Mouse (Mus musculus) layer of hippocampus, adult 9-10 months (tissue): ENCODE results near the gene Bpgm.

Experiments
- DNase-seq: peaks from one replicate; pipeline ENCODE4 v3.0.0; 2022; ENCODE audit warnings: low spot score

The Bpgm gene

DNA sequence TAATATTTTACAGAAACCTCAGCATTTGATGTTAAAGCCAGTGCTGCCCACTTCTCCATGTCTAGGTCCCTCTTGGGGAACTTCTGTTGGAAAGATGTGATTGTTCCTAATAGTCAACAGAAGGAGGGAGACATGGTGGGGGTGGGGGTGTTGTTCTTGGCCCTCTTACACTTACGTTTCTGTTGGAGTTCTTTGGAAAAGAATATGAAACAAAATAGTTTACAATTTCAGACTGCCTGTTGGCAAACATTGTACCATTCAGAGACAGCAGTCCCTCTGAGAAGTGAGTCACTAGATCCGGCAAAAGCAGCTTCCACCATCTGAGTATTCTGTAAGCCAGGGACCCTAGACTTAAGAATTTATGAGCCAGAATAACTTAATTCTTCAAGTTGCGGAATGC lies 54.0 kb downstream of the Bpgm start:
- DNase-seq, result no peak

DNA sequence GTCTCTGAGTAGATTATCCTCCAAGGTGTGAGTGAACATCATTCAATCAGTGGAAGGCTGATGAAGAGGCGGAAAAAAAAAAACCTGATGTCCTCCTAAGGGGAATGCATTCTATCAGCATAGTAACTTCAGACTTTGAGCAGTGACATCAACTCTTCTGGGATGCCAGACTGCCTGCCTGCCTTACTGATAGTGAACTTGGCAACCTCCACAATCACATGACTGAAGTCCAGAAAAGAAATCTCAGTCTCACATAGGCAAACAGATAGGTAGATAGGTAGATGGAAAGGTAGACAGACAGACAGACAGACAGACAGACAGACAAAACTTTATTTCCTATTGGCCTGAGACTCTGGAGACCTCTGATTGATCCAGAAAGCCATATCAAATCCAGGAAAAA lies 57.0 kb downstream of the Bpgm start:
- no peak for DNase-seq

DNA sequence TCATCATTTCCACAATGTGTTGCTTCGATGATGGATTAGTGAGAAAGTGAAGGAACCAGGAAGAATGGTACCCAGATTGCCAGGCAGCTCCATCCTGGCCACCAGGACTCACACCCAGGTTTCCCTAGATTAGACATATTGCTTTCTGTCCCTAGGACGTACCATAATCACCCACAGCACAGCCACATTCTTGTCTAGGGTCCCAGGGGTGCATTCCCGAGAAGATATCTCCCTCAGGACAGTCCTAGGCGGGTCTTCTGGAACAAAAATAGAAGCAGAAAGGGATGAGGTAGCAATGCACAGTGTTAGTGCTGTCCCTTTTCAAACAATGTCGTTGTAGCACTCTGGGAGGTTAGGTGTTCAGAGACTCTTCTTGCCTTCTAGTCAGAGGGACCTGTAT lies 57.9 kb downstream of the Bpgm start:
- DNase-seq, result no peak

DNA sequence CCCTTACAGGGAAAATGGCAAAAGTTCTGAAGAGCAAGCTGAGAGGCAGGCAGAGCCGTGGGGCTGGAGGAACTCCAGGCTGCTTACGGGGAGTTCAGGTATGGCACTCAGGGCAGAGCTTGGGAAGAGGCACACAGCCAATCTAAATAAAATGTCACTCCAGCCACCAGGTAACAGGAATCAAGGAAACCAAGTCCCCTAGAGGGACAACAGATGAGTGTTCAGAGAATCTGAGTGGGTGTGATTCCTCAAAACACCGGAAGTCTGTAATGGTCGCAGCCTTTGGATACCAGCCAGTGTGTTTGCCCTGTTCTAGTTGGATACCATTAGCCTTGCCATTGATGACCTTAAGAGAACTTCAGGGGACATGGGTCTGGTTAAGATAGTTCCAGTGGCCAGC lies 66.9 kb downstream of the Bpgm start:
- DNase-seq, result no peak

DNA sequence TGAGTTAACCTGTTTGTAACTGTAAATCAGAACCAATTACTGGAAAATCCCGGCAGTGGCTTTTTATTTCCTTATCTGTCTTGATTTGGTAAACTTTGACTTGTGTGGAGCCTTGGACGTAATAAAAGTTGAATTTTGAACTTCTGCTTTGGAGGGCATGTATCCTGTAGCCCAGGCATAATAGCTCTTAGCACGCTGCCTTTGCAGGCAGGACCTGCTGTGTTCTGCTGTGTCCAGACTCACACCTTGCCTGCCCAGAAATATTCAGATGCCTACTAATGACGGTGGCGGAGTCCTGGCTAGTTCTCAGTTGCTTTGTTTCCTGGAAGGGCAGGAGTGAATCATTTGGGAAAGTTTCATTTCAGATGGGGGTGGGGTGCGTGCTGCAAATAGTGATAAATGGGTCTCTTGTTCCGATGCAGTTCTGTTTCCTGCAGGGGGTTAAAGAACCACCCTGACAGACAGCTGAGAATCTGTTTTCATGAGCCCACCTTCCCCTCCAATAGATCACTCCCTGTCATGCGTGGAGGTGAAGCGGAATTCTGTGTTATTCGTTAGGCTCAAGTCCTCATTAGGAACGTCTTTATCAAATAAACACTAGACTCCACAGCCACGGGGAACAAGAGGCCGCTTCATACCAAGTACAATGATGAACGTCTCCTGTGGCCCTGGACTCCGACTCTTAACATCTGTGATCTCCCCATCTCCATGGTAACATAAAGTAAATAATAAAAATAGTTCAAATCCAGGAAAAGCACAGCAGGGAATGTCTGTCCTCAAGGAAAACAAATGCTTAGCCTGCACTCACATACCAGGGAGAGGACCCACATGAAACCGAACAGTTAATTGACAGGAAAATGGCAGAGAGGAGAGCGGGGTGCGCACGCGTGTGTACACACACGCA lies 67.5 kb downstream of the Bpgm start:
- no peak for DNase-seq

DNA sequence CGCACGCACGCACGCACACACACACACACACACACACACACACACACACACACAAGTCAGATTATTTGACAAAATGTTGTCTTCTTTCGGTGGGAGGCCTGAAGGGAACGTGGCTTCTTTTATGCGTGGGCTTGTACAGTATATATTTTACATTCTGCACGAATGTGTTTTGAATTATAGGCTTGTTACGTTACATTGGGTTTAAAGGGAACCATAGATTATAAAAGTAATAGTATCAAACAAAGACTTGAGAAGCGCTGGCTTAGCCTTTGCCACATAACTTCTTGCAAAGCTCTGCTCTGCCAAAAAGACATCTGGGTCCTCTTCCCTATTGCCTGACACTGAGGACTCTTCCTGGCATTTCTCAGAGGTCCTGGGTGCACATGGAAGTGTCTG lies 68.2 kb downstream of the Bpgm start:
- no peak for DNase-seq

DNA sequence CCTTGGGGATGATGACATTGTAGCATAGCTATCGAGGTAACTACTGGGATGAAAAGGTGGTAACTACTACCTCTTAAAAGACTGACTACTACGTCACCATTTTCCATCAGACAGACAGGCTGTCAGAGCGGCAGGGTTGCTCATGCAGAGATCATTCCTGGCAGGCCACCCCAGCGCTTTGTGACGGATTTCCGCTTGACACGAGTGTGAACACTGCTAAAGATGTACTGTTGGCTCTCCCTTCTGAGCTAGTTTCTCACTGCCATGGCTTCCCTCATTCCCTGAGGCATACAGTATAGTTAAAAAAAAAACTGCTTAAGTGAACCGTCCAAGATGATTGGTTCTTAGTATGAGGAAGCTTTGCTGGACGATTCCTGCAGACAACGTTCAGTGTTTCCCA lies 69.3 kb downstream of the Bpgm start:
- DNase-seq, result no peak

DNA sequence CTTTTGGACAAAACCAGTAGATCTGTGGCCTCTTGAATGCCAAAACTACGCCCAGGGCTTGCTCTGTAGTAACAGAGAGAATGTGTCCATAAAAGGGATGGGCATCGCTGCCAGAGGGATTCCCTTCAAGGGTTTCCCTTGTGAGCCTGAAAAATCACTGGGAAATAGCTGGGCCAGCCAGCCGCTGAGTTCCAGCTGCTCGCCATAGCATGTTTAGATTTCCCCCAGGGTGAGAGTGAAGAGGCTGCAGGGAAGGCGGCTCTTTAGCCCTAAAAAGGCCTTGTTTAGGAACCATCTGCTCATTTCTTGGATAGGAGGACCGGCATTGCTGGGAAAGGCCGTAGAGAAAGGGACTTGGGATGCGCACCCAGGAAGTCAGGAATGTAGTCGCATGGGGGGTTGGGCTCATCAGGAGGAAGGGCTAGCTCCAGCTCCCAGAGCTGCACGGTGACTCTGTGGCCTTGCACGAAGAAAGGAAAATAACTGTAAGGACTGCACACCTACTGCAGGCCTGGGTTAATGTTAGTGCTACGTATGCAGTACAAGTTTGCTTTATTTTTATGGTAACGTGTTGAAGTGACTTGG lies 72.5 kb downstream of the Bpgm start:
- DNase-seq, result no peak

DNA sequence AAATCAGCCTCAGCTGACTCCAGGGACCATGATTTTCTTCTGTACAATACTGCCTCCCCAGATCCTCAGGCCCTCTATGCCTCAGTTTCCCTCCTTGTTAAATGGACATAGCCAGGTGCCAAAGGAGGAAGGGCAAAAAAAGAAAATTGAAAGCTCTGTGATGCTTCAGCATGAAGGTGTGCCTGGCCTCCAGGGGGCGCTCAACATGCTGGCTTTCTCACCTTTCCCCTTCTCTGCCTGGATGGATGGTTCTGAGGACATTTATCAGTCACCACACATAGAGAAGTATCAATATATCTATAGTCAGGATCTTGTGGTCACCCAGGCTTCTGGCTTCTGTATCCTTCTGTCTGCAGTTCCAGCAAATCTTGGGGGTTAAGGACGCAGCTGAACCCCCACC lies 73.0 kb downstream of the Bpgm start:
- no peak for DNase-seq

DNA sequence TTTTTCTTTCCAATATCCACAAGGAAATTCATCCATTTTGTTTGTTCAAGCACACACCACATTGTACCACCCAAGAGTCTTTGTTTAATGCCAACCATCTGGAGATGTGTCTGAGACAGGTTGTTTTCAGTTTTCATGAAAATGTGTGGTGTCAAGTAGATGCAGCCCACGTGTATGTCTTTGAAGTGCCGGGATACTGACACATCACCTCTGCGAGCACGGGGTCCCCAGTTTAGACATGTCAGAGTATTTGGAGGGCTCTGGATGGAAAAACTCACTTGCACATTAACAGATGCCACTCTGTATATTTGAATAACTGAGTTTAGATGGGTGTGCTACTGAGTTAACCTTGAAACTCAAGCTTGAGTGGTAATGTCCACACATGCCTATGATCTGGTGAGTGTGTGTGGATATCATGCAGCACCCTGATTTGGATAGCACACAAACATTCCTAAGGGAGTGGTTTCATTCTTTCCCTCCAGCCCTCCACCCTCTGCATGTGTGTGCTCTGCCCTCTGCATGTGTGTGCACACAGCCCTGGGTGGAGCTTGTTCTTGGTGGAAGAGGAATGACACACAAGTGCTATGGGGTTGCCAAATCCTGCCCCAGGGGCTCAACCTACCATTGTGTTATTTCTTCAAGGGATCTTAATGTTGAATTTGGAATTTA lies 76.6 kb downstream of the Bpgm start:
- DNase-seq, result no peak

DNA sequence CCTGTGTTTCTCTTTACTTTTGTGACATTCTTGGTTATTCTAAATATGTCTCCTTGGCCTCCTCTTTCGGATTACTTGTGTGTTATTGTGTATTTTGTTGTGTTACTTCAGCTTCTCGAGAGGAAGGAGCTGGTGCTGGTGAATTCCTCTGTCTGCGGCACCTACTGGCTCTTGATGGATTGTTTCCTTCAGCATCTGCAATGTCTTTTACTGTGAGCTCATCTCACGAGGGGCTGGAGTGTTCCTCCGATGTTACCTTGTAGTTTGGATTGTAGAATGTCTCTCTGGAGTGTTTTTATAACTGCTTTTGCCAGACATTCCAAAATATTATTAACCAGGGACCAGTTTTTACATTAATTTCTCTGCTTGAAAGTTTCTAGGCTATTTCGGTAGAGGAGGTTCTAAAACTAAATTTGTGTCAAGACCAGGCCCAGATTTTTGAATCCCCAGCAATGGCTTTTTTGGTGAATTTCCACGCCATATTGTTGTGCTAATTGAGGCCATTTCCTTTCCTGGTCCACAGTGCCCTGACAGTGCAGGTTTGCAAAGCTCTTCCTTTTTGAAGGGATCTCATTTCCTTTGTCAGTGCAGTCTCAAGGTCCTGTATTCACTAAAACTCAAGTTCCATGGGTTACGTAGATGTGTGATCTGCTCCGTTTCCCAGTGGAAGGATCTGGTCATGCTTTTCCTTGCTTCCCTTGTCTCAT lies 78.4 kb downstream of the Bpgm start:
- DNase-seq, result no peak
